Mouse (Mus musculus): ENCODE results near the gene Corin.

The Corin gene

GRCm38 (mm10) chr5:72443007-72443406, 61.3 kb downstream of the Corin start:
- CTCF ChIA-PET, result no interaction called here

DNA sequence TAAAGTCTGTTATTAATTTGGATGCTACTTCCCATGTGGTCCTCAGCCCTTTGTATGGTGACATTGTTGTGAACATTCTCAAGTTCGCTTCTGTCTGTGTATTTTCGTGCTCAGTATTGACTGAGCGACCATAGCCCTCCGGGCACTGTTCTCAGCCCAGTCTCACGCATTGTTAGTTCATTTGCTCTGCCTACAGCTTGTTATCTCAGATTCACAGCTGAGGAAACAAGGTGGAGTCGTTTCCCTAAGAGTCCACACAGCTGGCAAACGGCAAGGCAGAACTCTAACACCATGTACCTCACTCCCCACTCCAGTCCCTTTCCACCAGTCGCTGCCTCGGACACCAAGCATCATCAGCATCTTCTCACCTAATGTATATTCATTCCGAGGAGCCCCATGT, 63.1 kb downstream of the Corin start:
- CTCF ChIA-PET, result no interaction called here

DNA sequence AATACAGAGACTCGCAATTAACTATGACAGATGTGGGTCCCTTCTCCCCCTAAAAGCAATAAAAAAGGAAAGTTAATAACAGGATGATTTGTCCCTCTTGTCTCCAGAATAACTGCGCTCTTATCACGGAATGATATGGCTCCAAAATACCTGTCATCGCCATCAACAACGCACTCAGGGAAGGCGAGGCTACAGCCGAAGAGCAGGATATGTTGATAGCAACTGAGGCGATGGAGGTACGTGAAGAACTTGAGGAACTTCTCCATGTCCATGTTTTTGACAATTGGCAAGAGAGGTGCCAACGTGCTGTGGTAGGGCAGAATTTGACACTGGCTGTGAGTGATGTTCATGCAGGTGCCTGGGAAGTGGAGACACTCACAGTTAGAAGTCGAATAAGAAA, 69.2 kb downstream of the Corin start:
- CTCF ChIA-PET, result no interaction called here

DNA sequence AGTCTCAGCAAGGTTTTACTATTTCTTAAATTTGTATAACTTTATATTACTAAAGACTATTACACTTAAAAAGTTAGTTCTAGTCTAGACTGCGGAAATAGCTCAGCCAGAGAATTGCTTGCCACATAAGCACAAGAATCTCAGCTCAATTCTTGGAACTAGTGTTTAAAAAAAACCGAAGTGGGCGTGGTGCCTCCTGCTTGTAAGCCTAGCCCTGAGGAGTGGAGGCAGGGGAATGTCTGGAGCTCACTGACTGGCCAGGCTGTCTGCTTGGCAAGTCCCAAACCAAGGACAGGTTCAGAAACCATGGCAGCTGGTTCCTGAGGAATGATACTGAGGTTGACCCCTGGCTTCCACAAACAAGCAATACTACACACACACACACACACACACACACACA, 72.4 kb downstream of the Corin start:
- CTCF ChIA-PET, result no interaction called here

GRCm38 (mm10) chr5:72427556-72427955, 76.7 kb downstream of the Corin start:
- CTCF ChIA-PET, result no interaction called here

DNA sequence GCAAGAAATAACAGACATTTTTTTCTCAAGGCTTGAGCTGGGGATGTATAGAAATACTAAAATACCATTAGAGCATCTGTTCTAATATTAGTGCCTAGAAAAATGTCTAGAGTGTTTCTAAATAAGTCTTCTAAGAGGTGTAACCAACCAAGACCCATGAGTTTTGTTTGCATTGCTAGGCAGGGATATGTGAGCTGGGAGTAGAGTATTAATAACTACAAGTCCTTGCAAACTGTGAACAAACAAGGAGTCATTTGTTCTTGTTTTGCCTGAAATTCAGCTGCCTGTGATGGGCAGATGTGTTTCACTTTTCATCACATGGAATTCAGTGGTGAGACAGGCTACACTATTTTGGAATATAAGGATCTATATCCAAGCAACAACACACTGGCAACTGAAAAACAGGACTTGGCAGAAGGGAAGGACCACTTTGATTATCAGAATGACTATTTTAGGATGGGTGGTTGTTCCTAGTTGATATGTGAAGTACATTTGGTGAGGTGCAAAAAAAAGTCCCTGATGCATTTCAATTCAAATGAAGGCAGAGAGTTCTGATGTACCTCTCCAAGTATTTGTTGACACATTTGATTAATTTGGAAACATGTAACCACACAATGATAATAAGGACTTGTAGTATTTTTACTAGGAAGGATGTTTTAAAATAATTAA, 78.8 kb downstream of the Corin start:
- CTCF ChIA-PET, result no interaction called here

DNA sequence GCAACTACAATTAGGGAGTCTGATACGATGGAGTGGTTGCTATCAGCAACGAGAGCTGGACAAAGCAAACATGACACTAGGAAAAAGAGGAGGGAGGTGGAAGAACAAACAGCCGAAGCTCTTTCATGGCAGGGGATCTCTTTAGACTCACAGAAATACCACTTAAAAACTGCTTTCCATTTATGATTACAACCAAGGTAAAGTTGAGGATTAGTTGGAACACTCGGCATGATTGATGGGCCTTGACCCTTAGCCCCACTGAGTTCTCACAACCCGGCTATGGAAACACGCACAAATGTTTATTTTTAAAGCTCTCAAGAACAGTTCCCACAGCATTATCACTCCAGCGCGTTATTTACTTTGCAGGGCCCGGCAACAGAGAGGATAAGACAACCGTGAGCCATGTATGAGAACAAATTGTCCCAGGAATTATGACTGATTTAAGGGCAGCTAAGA, 92.4 kb downstream of the Corin start:
- CTCF ChIA-PET, result no interaction called here

DNA sequence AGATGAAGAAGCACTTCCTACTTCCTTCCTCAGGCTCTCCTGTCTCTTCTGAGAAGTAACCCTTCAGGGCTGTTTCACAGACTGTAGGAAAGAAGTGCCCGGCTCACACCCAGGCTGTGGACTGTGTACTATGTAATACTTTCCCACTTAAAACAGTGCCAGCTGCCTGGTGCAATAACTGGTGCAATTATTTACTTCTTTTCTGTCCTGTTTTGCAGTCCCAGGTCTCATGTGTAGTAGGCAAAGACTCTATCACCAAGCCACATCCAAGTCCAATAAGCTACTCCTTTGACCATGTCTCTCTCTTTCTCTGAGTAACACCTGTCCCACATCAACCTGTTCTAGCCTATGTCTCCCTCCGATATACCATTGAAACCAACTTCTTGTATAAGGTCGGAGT, 93.4 kb downstream of the Corin start:
- CTCF ChIA-PET, result no interaction called here

- CTCF ChIA-PET, result no interaction called here
These were observed 100.9 kb downstream of the Corin start for GRCm38 (mm10) chr5:72403376-72403775.

- CTCF ChIA-PET, result no interaction called here
These were observed 101.4 kb downstream of the Corin start for GRCm38 (mm10) chr5:72402913-72403312.

- CTCF ChIA-PET, result no interaction called here
These were observed 102.5 kb downstream of the Corin start for GRCm38 (mm10) chr5:72401778-72402177.

DNA sequence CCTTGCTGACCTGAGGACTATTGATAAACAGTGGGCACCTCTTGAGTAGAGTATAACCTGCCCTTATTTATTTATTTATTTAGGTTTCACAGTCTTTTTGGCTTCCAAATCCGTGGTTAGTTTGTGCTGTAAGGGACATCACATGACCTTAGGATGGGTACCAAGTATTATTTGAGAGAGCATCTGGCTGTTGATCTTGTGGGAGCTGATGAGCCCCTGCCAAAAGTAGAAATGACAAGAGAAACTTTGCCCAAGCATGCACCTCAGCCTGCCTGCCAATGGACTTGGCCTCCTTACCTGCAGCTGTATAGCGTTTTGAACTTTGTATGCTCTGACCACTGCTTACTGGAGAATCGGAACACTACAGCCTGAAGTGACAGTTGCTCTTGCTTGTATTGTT, 103.0 kb downstream of the Corin start:
- CTCF ChIA-PET, result no interaction called here

- CTCF ChIA-PET, result no interaction called here
These were observed 122.1 kb downstream of the Corin start for GRCm38 (mm10) chr5:72382148-72382547.

DNA sequence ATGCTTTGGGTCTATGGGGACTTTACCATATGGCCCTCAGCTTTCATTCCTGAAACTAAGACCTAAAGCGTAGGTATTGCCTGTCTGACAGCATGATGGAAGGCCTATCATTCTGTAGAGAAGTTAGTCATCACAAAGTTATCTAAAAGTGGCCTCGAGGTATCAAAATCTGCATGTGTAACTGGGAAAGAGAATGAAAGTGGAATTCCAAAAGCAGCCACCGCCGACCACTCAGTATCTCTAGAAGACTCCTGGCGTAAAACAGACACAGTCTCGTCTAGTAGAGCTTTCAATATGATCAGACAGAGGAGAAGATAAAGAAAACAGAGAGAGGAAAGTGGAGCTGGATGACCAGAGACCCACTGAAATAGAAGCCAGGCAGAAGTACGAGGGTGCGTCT, 123.7 kb downstream of the Corin start:
- CTCF ChIA-PET, result no interaction called here

GRCm38 (mm10) chr5:72368004-72368403, 136.3 kb downstream of the Corin start:
- CTCF ChIA-PET, result no interaction called here

DNA sequence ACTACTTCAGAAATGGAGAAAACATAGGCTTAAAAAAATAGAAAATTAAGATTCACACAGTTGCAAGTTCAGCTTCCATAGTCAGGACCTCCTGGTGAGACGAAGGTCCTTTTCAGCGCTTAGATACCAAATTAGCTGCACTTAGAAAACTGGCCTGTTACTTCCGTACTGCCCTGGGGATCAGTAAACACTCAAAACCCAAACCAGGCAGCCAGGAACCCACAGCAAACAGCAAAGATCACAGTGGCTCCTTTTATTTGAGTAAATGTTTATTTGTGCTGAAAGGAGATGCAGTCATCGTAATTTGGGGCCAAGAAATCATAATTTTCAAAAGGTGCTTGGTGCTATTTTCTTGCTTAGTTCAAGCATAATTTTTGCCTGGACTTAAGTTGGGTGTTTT, 138.5 kb downstream of the Corin start:
- CTCF ChIA-PET, result no interaction called here

DNA sequence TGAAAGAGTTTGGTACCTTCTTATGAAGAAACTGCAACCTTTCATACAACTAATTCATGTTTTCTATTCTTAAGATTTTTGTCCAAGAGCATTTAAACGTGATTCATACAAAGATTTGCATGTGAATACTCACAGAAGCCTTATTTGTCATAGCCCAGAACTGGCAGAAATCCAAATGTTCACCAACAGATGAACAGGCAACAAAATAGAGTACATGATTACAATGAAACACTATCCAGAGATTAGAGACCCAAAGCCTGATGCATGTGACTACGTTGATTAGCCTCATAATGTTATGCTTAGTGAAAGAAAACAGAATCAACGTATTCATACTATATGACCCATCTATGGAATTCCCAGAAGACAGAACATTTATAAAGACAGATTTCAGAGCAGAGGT, 140.4 kb downstream of the Corin start:
- CTCF ChIA-PET, result no interaction called here

GRCm38 (mm10) chr5:72353746-72354145, 150.5 kb downstream of the Corin start:
- CTCF ChIA-PET, result no interaction called here

DNA sequence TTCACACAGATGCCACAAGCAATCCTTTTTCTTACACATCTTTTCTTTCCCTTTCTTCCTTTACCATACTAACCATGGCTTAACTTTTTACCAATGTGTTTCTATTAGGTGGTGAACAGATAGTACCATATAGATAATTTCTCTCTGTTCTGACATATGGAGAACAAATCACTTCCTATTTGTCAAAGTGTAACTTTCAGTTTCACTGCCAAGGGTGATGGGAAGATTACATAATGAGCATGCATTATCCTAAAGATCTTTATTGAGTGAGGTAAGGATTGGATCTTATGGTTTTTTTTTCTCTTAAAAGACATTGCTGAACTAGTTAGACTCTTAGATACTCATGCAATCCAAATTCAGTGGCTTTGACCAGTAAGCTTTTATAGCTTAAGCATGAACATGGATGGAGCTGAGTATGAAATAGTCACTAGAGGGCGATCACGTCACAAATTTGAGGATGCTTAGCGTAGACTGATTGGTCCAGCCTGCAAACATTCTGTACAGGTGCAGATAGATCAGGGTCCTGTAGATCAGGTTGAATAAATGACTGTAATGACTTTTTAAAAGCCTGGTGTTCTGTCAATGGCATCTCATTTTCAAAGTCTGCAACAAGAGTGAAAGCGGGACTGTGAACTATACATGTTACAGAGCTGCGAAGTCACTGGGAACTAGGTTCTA, 154.1 kb downstream of the Corin start:
- CTCF ChIA-PET, result interaction anchor here (1.1 kb wide), 1 partner anchor 9 kb away, joined by 3 read pairs; no protein-coding TSS in a partner anchor

- CTCF ChIA-PET, result no interaction called here
These were observed 155.7 kb downstream of the Corin start for GRCm38 (mm10) chr5:72348591-72348990.

DNA sequence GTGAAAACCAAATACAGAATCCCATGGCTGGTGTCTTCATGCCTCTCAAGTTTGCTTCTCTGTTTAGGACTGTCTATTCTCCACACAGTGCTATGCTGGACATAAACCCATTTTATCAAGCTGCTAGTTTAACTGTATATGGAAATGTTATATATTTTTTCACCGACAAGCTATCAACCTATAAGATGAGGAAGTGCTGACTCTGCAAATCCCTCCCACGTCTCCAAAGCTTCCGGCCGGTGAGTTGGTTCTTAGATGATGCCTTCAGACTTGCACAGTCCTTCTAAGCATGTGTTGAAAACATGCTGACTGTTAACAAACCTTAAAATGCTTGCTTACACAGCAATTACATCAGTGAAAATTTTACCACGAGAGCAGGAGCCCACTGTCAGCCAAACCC, 168.4 kb downstream of the Corin start:
- CTCF ChIA-PET, result no interaction called here

- CTCF ChIA-PET, result no interaction called here
These were observed 171.4 kb downstream of the Corin start for GRCm38 (mm10) chr5:72332901-72333300.

- CTCF ChIA-PET, result no interaction called here
These were observed 173.1 kb downstream of the Corin start for GRCm38 (mm10) chr5:72331217-72331616.

DNA sequence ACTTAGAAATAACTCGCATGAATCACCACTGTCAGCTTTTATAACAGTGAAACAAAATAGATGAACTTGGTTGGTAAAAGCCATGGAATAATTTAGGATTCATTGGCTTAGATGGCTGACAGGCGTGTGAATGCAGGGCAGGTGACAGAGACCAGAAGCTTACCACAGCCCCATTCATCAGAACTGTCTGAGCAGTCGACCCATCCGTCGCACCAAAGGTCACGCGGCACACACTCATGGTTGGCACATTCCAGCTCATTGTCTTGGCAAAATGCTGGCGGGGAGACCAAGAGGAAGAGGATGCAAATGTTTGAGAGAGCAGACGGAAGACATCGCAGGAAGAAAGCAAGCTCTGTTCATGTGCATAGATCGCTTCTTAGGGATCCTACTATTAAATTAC, 173.6 kb downstream of the Corin start:
- CTCF ChIA-PET, result no interaction called here
